Mouse (Mus musculus) telencephalon, adult 2 months (tissue): ENCODE data around the gene Tigd3.
"Not testable (repeated sequence)": the region's sequence is repeated elsewhere in the genome, so short reads cannot be mapped to it uniquely, and the experiment has no call there.

Experiments
- DNase-seq: peaks from one replicate; pipeline ENCODE4 v3.0.0-alpha.2; 2011; ENCODE audit warnings: low read depth, low spot score

The Tigd3 gene

DNA sequence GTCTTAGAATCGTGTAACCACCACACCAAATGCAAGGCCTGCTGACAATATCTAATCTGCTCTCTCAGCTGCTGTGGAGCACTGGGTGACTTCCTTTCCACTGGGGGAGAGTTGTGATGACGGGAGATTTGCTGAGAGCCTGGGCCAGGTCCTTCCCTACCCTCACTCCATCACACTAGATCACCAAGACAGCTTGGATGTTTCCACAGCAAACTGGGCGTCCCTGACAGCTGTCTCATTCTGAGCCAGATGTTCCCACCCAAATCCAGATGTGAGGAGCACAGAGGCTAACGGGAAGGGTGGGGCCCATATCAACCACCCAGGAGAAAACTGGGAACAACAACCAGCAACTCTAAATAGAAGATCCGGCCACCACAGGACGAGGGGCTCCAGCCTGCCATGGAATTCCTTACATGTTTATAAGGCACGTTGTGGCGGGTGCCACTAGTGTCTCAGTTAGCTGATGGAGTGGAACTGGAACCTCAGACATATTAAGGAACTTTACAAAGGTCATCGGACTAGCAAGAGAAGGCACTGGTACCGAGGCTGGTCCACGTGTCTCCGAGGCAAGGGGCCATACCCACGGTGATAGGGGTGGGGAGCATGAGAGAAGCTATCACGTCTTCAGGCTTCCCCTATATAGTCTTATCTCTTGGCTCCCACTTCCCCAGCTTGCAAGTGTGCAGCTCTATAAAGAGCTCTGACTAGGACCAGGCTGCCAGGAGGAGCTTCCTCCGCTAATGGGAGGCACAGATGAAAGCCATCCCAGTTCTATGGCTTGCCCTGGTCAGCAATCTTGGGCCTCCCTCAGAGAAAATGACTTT is 28.4 kb upstream of the Tigd3 start:
- no peak for DNase-seq

DNA sequence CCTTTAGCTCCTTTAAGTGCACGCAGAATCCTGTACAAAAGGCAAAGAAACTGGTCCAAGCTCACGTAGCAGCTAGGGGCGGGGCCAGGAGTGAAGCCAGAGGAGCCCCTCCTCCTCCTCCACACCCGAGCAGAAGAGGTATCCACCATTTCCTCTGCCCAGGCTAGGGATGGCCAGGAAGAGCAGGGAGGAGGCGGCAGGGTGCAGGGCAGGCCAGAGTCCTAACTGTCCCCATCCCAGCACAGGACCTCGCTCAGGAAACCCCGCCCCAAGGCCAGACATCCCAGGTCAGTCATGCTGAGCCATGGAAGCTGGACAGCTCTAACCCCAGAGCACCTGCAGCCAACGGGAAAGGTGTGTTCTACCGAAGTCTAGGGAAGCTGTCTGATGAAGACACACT is 27.8 kb upstream of the Tigd3 start:
- no peak for DNase-seq

- DNase-seq: no peak
Measured at GRCm38 (mm10) chr19:5913007-5913719, 19.2 kb upstream of the Tigd3 start, which contains the start of gene Dpf2. Dpf2 (minus strand) TSS chr19:5913010.

DNA sequence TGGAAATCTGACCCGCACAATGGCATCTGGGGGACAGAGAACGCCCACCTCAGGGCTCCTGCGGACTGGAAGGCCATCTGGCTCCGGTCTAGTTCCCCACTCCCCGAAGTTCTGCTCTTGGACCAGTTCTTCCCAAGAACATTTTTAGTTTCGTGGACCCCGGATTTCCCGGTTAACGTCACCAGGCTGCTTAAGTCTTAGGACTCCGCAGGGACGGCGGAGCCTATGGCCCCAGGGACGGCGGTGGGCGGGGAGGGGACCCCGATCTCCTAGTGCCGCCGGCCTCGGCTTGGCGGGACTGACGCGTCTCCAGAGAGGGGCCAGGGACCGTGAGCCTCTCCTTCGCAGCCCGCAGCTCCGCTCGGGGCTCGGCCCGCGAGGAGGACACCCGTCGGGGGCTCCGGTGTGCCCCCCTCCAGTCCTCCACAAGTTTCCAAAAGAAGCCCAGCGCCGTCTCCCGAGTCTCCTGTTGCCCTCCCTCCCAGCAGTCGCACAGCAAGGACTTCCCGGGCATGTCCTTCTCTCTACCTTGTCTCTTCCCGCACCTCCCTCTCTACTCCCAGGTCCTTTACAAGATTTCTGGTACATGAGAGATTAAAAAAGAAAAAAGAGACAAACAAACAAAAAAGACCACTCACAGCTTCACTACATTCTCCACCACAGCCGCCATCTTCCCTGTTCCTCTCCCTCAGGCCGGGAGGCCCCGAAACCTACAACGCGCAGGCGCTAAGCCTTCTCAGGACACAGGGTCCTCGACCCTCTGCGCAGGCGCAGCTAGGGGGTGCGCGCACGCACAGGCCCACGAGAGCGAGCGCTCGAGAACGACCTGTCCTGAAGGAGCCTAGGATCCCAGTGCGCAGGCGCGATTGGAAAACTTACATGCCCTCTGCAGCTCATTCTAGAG is 18.4 kb upstream of the Tigd3 start:
- peak; percentile 96 for DNase-seq

GRCm38 (mm10) chr19:5911430-5912102 is 17.6 kb upstream of the Tigd3 start:
- DNase-seq: no peak

DNA sequence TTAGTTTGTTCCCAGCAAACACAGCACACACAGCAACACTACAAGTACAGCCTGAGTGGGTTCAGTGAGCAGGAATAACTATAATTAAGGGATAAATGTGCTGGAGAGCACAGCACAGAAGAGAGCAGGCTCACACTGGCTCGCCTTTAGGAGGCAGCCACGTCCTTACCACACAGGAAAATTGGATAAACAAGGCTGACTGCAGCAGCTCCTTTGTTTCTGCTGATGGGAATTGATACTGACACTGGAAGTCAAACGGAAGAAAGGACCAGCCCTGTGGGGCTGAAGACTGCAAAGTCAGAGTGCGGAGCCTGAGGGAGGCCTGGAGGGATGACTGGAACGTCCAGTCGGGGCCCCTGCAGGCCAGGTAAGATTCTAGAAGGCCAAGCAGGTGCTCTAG is 16.3 kb upstream of the Tigd3 start:
- DNase-seq: no peak

GRCm38 (mm10) chr19:5907275-5907674 is 13.3 kb upstream of the Tigd3 start:
- DNase-seq: no peak

GRCm38 (mm10) chr19:5893282-5894001 is 507 bp downstream of the Tigd3 start:
- no peak for DNase-seq

GRCm38 (mm10) chr19:5892735-5893134 is 1.2 kb downstream of the Tigd3 start:
- no peak for DNase-seq

GRCm38 (mm10) chr19:5892262-5892661 is 1.7 kb downstream of the Tigd3 start:
- no peak for DNase-seq

GRCm38 (mm10) chr19:5891521-5892258 is 2.3 kb downstream of the Tigd3 start:
- DNase-seq: no peak

- DNase-seq: no peak
Measured at GRCm38 (mm10) chr19:5889211-5889610, 4.7 kb downstream of the Tigd3 start.

DNA sequence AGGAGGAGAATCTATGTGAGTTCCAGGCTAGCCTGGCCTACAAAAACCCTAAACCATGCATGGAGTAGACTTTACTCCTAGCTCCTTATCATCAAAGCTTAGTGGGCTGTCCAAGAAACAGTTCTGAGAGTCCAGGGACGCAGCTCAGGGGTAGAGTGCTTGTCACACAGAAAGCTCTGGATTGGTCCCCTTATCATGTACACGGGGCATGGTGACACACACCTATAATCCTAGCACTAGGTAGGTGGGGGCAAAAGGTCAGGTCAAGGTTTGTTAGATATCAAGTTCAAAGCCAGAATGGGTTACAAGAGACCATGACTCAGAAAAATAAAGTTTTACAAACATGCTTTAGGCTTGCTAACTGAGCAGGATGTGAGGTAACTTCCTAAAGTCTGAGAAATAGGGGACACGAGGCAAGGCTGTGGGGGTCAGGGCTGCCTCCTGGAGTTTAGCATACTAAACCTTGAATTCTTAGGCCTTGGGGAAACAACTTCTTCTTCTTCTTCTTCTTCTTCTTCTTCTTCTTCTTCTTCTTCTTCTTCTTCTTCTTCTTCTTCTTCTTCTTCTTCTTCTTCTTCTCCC is 6.6 kb downstream of the Tigd3 start:
- no peak for DNase-seq

- no peak for DNase-seq
Measured at GRCm38 (mm10) chr19:5885838-5886237, 8.1 kb downstream of the Tigd3 start.

GRCm38 (mm10) chr19:5883935-5884334 is 10.0 kb downstream of the Tigd3 start:
- DNase-seq: no peak

GRCm38 (mm10) chr19:5882079-5882478 is 11.9 kb downstream of the Tigd3 start:
- DNase-seq: not testable (repeated sequence)

GRCm38 (mm10) chr19:5881155-5881554 is 12.8 kb downstream of the Tigd3 start:
- no peak for DNase-seq

- no peak for DNase-seq
Measured at GRCm38 (mm10) chr19:5879735-5880134, 14.2 kb downstream of the Tigd3 start.

GRCm38 (mm10) chr19:5878916-5879315 is 15.0 kb downstream of the Tigd3 start:
- no peak for DNase-seq

DNA sequence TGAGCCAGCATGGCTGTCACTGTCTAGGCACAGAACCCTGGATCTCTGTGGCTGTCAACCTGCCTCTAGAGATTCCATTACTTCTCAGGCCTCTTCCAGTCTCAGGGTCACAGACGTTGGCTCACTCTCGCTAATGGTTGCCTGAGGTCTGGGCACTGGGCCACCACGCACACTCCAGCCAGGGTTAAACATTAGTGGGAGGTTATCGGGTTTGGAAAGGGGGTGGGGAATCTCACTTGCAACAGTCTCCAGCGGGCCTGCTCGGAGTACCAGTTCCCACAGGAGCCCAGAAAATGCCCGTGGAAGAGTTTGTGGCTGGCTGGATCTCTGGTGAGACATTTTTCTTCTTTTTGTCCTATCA is 15.6 kb downstream of the Tigd3 start:
- no peak for DNase-seq
